Mouse (Mus musculus): ENCODE data around the gene Kars.

GRCm38 (mm10) chr8:112004754-112005153 is 6.4 kb downstream of the Kars start:
- no peak for TF ChIP-seq CTCF (conservative IDR thresholded peaks at IDR 0.05; ENCODE audit: insufficient read depth, insufficient read length, low read depth, low read length)
- no peak for TF ChIP-seq POLR2A (IDR thresholded peaks at IDR 0.05; ENCODE audit: low read depth, low read length)

Data from kidney, adult 2 months (tissue).